Mouse (Mus musculus) heart, postnatal 0 days (tissue): ENCODE results near the gene Prkcb. TPM values are rescaled to one million over a fixed set of nuclear protein-coding genes. Genes with fewer than 3 reads are reported as not detected.

ENCODE experiments used
- ATAC-seq: fragments of 200-750 bp; cut with Nextera tagmentation; 2 replicates; pipeline ENCODE4 v1.8.0; 2017; ENCODE audit warnings: low read depth, moderate number of reproducible peaks, moderate library complexity; ENCODE audit not compliant: insufficient read depth
- DNase-seq: peaks from one replicate; pipeline ENCODE4 v3.0.0-alpha.2; 2016; ENCODE audit warnings: low spot score
- H3K27ac ChIP-seq: fragments of 300-500 bp; sonication (generic); 2 replicates; pipeline ENCODE4 v1.5.1; 2014; ENCODE audit warnings: low read depth, mild to moderate bottlenecking
- H3K27me3 ChIP-seq: fragments of 300-500 bp; sonication (generic); 2 replicates; pipeline ENCODE4 v1.6.1; 2014; ENCODE audit warnings: low read length, mixed read lengths; ENCODE audit not compliant: control insufficient read depth, insufficient read depth
- H3K36me3 ChIP-seq: fragments of 300-500 bp; sonication (generic); replicated peaks from 2 replicates; pipeline ENCODE4 v1.6.1; 2014; ENCODE audit warnings: low read length, mixed read lengths; ENCODE audit not compliant: control insufficient read depth, insufficient read depth
- H3K4me1 ChIP-seq: fragments of 300-500 bp; sonication (generic); 2 replicates; pipeline ENCODE4 v1.6.1; 2014; ENCODE audit warnings: antibody characterized with exemption; ENCODE audit not compliant: control insufficient read depth, insufficient read depth
- H3K4me2 ChIP-seq: fragments of 300-500 bp; sonication (generic); 2 replicates; pipeline ENCODE4 v1.6.1; 2014; ENCODE audit warnings: low read depth, mild to moderate bottlenecking, low read length, moderate library complexity
- H3K4me3 ChIP-seq: fragments of 300-500 bp; sonication (generic); 2 replicates; pipeline ENCODE4 v1.5.1; 2014; ENCODE audit warnings: low read depth, low read length
- H3K9ac ChIP-seq: fragments of 300-500 bp; sonication (generic); replicated peaks from 2 replicates; pipeline ENCODE4 v1.6.1; 2014; ENCODE audit warnings: low read depth, low read length, mixed read lengths
- H3K9me3 ChIP-seq: fragments of 300-500 bp; sonication (generic); replicated peaks from 2 replicates; pipeline ENCODE4 v1.6.1; 2016; ENCODE audit warnings: low read length; ENCODE audit not compliant: control insufficient read depth
- CTCF ChIP-seq: IDR thresholded peaks from 2 replicates; pipeline ENCODE4 v1.5.1; 2016; ENCODE audit warnings: antibody characterized with exemption, control low read depth, low read depth
- EP300 ChIP-seq: IDR thresholded peaks from 2 replicates; pipeline ENCODE4 v1.6.1; 2016; ENCODE audit warnings: antibody characterized with exemption, low read depth
- WGBS: fragments of 180-500 bp; shearing (Covaris S2); extraction: QIAGEN DNeasy Blood & Tissue Kit; methylation state at CpG from one replicate; pipeline ENCODE4 v1.1.7; 2014; 5-methylcytosine and 5-hydroxymethylcytosine counted together
- polyA plus RNA-seq: library from polyadenylated mRNA; unstranded; fragments of >200 nt; fragmentation: Nextera tagmentation; extraction: Ambion mirVana; gene quantifications from 2 replicates; pipeline ENCODE4 v1.2.1, GENCODE M21; 2015
- total RNA-seq: library from RNA; depleted of rRNA; stranded (reverse); fragments of >200 nt; gene quantifications from 2 replicates; pipeline ENCODE4 v1.2.3, GENCODE M21; 2014; ENCODE audit warnings: low replicate concordance

Prkcb gene
- total and polyA plus RNA-seq, 2 experiments from 2014 or later: 1.1 to 1.9 TPM

GRCm38 (mm10) chr7:122404571-122405393 is 116.2 kb downstream of the Prkcb start:
- DNase-seq: peak; percentile 52
- no peaks in the 10 kb centered on the region for H3K27me3 ChIP-seq

GRCm38 (mm10) chr7:122406625-122407024 is 118.1 kb downstream of the Prkcb start:
- TF ChIP-seq CTCF (no peak), EP300 (no peak)
- H3K9ac ChIP-seq: no peak overlapping the region
- 63% methylated on average over 13 of the region's 13 CpGs for WGBS
- no peaks in the 10 kb centered on the region for H3K9me3 ChIP-seq
- H3K4me3 ChIP-seq: no peak overlapping the region
- H3K27ac ChIP-seq: no peak overlapping the region
- DNase-seq: no peak
- no peaks in the 10 kb centered on the region for H3K27me3 ChIP-seq
- no peak for ATAC-seq
- H3K4me1 ChIP-seq: peaks cover 5% of the 10 kb centered on the region; the same call in 1 of the 2 replicates
- H3K4me2 ChIP-seq: no peak overlapping the region
- no peaks in the 10 kb centered on the region for H3K36me3 ChIP-seq

More at GRCm38 (mm10) chr7:122404571-122405393, 116.2 kb downstream of the Prkcb start:
- Histone ChIP-seq H3K4me1 (peaks cover 5% of the 10 kb centered on the region; the same call in 1 of the 2 replicates), H3K4me3 (peak overlapping the region; percentile 10; the same call in 1 of the 2 replicates), H3K27ac (peak overlapping the region; percentile 1; the same call in 1 of the 2 replicates), H3K9ac (no peak overlapping the region), H3K4me2 (peak overlapping the region; percentile 46), H3K9me3 (no peaks in the 10 kb centered on the region), H3K36me3 (no peaks in the 10 kb centered on the region)
- ATAC-seq: peak; percentile 68
- WGBS: 5% methylated on average over 21 of the region's 21 CpGs
- TF ChIP-seq CTCF (no peak), EP300 (no peak)

- Histone ChIP-seq H3K4me2 (no peak overlapping the region), H3K36me3 (no peaks in the 10 kb centered on the region), H3K4me1 (no peaks in the 10 kb centered on the region), H3K27ac (no peak overlapping the region), H3K27me3 (no peaks in the 10 kb centered on the region), H3K9me3 (no peaks in the 10 kb centered on the region), H3K9ac (no peak overlapping the region), H3K4me3 (no peak overlapping the region)
- WGBS: 54% methylated on average over 6 of the region's 6 CpGs
- ATAC-seq (no peak), DNase-seq (no peak)
- TF ChIP-seq EP300: no peak
- TF ChIP-seq CTCF: no peak
These were observed 121.4 kb downstream of the Prkcb start for GRCm38 (mm10) chr7:122409945-122410344.

GRCm38 (mm10) chr7:122410873-122411272 is 122.3 kb downstream of the Prkcb start:
- H3K9me3 ChIP-seq: no peaks in the 10 kb centered on the region
- H3K9ac ChIP-seq: no peak overlapping the region
- no peaks in the 10 kb centered on the region for H3K4me1 ChIP-seq
- DNase-seq (no peak), ATAC-seq (no peak)
- H3K4me2 ChIP-seq: no peak overlapping the region
- H3K36me3 ChIP-seq: no peaks in the 10 kb centered on the region
- H3K4me3 ChIP-seq: no peak overlapping the region
- 77% methylated on average over 3 of the region's 3 CpGs for WGBS
- H3K27ac ChIP-seq: no peak overlapping the region
- no peak for TF ChIP-seq CTCF
- no peak for TF ChIP-seq EP300
- H3K27me3 ChIP-seq: no peaks in the 10 kb centered on the region

GRCm38 (mm10) chr7:122413231-122413630 is 124.7 kb downstream of the Prkcb start:
- ATAC-seq (no peak), DNase-seq (no peak)
- no peak for TF ChIP-seq CTCF
- no peak for TF ChIP-seq EP300
- H3K27ac ChIP-seq: no peak overlapping the region
- H3K9ac ChIP-seq: no peak overlapping the region
- WGBS: 70% methylated on average over 6 of the region's 6 CpGs
- no peaks in the 10 kb centered on the region for H3K9me3 ChIP-seq
- H3K36me3 ChIP-seq: no peaks in the 10 kb centered on the region
- H3K4me2 ChIP-seq: no peak overlapping the region
- H3K4me3 ChIP-seq: no peak overlapping the region
- no peaks in the 10 kb centered on the region for H3K4me1 ChIP-seq
- no peaks in the 10 kb centered on the region for H3K27me3 ChIP-seq
